Comparison of ENCODE assay signal across 23 mouse cellular contexts in genomic region chr13:118193951-118194696, GRCm38 (mm10).
DNase-seq lines count a peak whose midpoint lies in the region; ATAC-seq and TF ChIP-seq lines count a peak whose summit lies in the region.
"Had no signal": no experiment of that assay in that cellular context is flagged by ENCODE, and none has a peak within 500 bp of the region (broad histone marks: within the 10 kb centered on the region; RNA-seq: fewer than 3 reads in every experiment).

No protein-coding gene starts in this region.

- 28% methylated on average over 4 of the region's 4 CpGs for WGBS in liver, embryonic 14.5 days (ENCODE audit: insufficient replicate concordance)
- WGBS in intestine, embryonic 15.5 days: 55% methylated on average over 4 of the region's 4 CpGs
- 24% methylated on average over 4 of the region's 4 CpGs for WGBS in intestine, postnatal 0 days

- no peak overlapping the region for H3K4me3 ChIP-seq in liver, embryonic 14.5 days (ENCODE audit: insufficient read depth in 1 of 2, low read depth in 2 of 2, low read length in 2 of 2)
- no peak overlapping the region for H3K4me3 ChIP-seq in intestine, embryonic 15.5 days (replicated peaks)
- H3K4me3 ChIP-seq in intestine, postnatal 0 days (ENCODE audit: low read depth, low read length): no peak overlapping the region
- H3K4me3 ChIP-seq: embryonic facial prominence, embryonic 12.5 days; forebrain, embryonic 13.5 days; forebrain, embryonic 15.5 days had no signal

- H3K27me3 ChIP-seq in liver, embryonic 14.5 days (ENCODE audit: control insufficient read depth, insufficient read depth, low read length): no peaks in the 10 kb centered on the region
- no peaks in the 10 kb centered on the region for H3K27me3 ChIP-seq in intestine, embryonic 15.5 days (replicated peaks)
- no peaks in the 10 kb centered on the region for H3K27me3 ChIP-seq in intestine, postnatal 0 days (replicated peaks; ENCODE audit: control insufficient read depth, insufficient read depth, low read length)
- H3K27me3 ChIP-seq: CH12.LX; embryonic facial prominence, embryonic 12.5 days; forebrain, embryonic 13.5 days; forebrain, embryonic 15.5 days had no signal

- TF ChIP-seq EP300 in liver, embryonic 14.5 days (IDR thresholded peaks at IDR 0.05; ENCODE audit: low read depth): no peak

- no peak overlapping the region for H3K4me2 ChIP-seq in liver, embryonic 14.5 days (ENCODE audit: low read depth)
- H3K4me2 ChIP-seq in intestine, embryonic 15.5 days (replicated peaks): no peak overlapping the region
- H3K4me2 ChIP-seq in intestine, postnatal 0 days (replicated peaks; ENCODE audit: low read depth): no peak overlapping the region
- H3K4me2 ChIP-seq: embryonic facial prominence, embryonic 12.5 days; forebrain, embryonic 13.5 days; forebrain, embryonic 15.5 days had no signal

- H3K27ac ChIP-seq in liver, embryonic 14.5 days: no peak overlapping the region
- peak overlapping the region; percentile 60; the same call in 1 of the 2 replicates for H3K27ac ChIP-seq in intestine, embryonic 15.5 days
- H3K27ac ChIP-seq in intestine, postnatal 0 days (ENCODE audit: low read depth, low read length): peak overlapping the region; percentile 54
- H3K27ac ChIP-seq: embryonic facial prominence, embryonic 12.5 days; forebrain, embryonic 13.5 days; forebrain, embryonic 15.5 days had no signal

- DNase-seq in liver, embryonic 14.5 days (ENCODE audit: low read depth in 3 of 3, low spot score in 3 of 3): no peak
- DNase-seq in liver: no peak
- no peak for DNase-seq in embryo, embryonic 10.5 days (ENCODE audit: low spot score)
- DNase-seq in gastrocnemius, postnatal 25 days: no peak
- no peak for DNase-seq in left cerebral cortex, postnatal 4 days
- DNase-seq: adrenal gland, adult 2 months; adrenal gland, postnatal 10 days; adrenal gland, postnatal 25 days; B cell, adult 2 months; cerebellum, adult 11-12 months; cerebellum, adult 2 months; cerebellum, adult 9-10 months; cerebellum, postnatal 10 days; cerebellum, postnatal 25 days; embryo, embryonic 11 days; forebrain, postnatal 0 days had no signal

- no peaks in the 10 kb centered on the region for H3K4me1 ChIP-seq in liver, embryonic 14.5 days (replicated peaks; ENCODE audit: control insufficient read depth in 2 of 2, insufficient read depth in 2 of 2, low read length in 1 of 2)
- no peaks in the 10 kb centered on the region for H3K4me1 ChIP-seq in intestine, embryonic 15.5 days (replicated peaks)
- H3K4me1 ChIP-seq in intestine, postnatal 0 days (replicated peaks; ENCODE audit: control insufficient read depth, insufficient read depth, low read length): no peaks in the 10 kb centered on the region
- H3K4me1 ChIP-seq: embryonic facial prominence, embryonic 12.5 days; forebrain, embryonic 13.5 days; forebrain, embryonic 15.5 days had no signal

- intact Hi-C loops in left cerebral cortex, postnatal 4 days (cut with DNase I): no loop called here

- no peaks in the 10 kb centered on the region for H3K36me3 ChIP-seq in liver, embryonic 14.5 days (replicated peaks; ENCODE audit: control insufficient read depth, insufficient read depth, low read depth)
- H3K36me3 ChIP-seq in intestine, embryonic 15.5 days: no peaks in the 10 kb centered on the region
- no peaks in the 10 kb centered on the region for H3K36me3 ChIP-seq in intestine, postnatal 0 days (ENCODE audit: control insufficient read depth, insufficient read depth)
- H3K36me3 ChIP-seq: embryonic facial prominence, embryonic 12.5 days; forebrain, embryonic 15.5 days had no signal

- H3K9me3 ChIP-seq in liver, embryonic 14.5 days (ENCODE audit: control insufficient read depth, low read length): no peaks in the 10 kb centered on the region
- H3K9me3 ChIP-seq in intestine, embryonic 15.5 days: no peaks in the 10 kb centered on the region
- H3K9me3 ChIP-seq in intestine, postnatal 0 days (ENCODE audit: control insufficient read depth): no peaks in the 10 kb centered on the region
- H3K9me3 ChIP-seq: embryonic facial prominence, embryonic 12.5 days; forebrain, embryonic 13.5 days; forebrain, embryonic 15.5 days had no signal

- peak; percentile 28; the same call in 1 of the 2 replicates for ATAC-seq in liver, embryonic 14.5 days (ENCODE audit: insufficient read depth)
- peak; percentile 97 for ATAC-seq in intestine, embryonic 15.5 days
- ATAC-seq in intestine, postnatal 0 days: peak; percentile 98
- ATAC-seq: CD4-positive, CD25-positive, alpha-beta regulatory T cell, adult 4 months; forebrain, embryonic 13.5 days; forebrain, embryonic 15.5 days; forebrain, postnatal 0 days had no signal

- H3K9ac ChIP-seq in liver, embryonic 14.5 days (replicated peaks): no peak overlapping the region
- H3K9ac ChIP-seq in intestine, embryonic 15.5 days: no peak overlapping the region
- no peak overlapping the region for H3K9ac ChIP-seq in intestine, postnatal 0 days (ENCODE audit: low read depth, low read length)
- H3K9ac ChIP-seq: embryonic facial prominence, embryonic 12.5 days; forebrain, embryonic 13.5 days; forebrain, embryonic 15.5 days; forebrain, postnatal 0 days had no signal

- no peak for TF ChIP-seq CTCF in liver, embryonic 14.5 days (IDR thresholded peaks at IDR 0.05; ENCODE audit: low read depth)
- TF ChIP-seq CTCF in intestine, postnatal 0 days (IDR thresholded peaks at IDR 0.05; ENCODE audit: low read depth): no peak

Comparison
In these comparisons a context has a peak if more than half of its experiments do, and no peak if none do; other contexts are left out.
1. ATAC-seq: peak in every context shown above with its lines; median percentile 98 in intestine, postnatal 0 days; 97 in intestine, embryonic 15.5 days; 28 in liver, embryonic 14.5 days.